Mouse (Mus musculus) stomach, postnatal 0 days (tissue): ENCODE results near the gene Mybpc2.

ENCODE experiments used
- CTCF ChIP-seq: IDR thresholded peaks from 2 replicates; pipeline ENCODE4 v1.5.1; 2016; ENCODE audit warnings: antibody characterized with exemption, low read depth, mild to moderate bottlenecking, moderate library complexity
- EP300 ChIP-seq: optimal IDR thresholded peaks from 2 replicates; pipeline ENCODE3; 2016; ENCODE audit warnings: antibody characterized with exemption

DNA sequence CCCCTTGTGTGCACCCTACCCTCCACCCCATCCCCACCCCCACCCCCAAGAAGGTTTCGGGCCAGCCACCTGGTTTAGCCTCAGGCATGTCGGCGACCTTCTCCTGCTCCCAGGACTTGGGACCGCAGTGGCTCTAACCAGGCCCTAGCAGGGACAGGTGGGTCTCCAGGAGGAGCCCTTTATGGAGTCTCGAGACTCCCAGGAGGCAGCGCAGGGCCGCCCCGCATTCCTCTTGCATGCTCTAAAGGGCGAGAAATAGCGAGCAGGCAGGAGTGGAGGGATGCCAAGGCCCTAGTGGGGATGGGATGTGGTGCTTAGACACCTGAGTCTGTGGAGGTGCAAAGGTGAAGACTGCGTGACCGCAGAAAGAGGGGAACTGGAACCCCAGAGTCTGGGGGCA lies at the start of gene Mybpc2:
- no peak for TF ChIP-seq CTCF
- no peak for TF ChIP-seq EP300
